Mouse (Mus musculus): ENCODE measurements at regions not wholly inside any gene's neighbourhood (a gene's known extent, or its start where the extent isn't known, plus 50 kb on each side); places are given as distances from the start of the nearest gene placed in this dataset.

- H3K4me2 ChIP-seq = no peak overlapping the region
- H3K36me3 ChIP-seq = no peaks in the 10 kb centered on the region
- no peaks in the 10 kb centered on the region for H3K9me3 ChIP-seq
- 61% methylated on average over 7 of the region's 7 CpGs for WGBS
- H3K27me3 ChIP-seq = no peaks in the 10 kb centered on the region
- H3K4me1 ChIP-seq (replicated peaks) = no peaks in the 10 kb centered on the region
- H3K27ac ChIP-seq (replicated peaks) = no peak overlapping the region
- H3K9ac ChIP-seq = no peak overlapping the region
- no peak overlapping the region for H3K4me3 ChIP-seq
- no peak for ATAC-seq (ENCODE audit: low FRiP score, low read depth)
Measured at GRCm38 (mm10) chr3:129386522-129386921, 54.0 kb upstream of the Enpep start.

GRCm38 (mm10) chr3:129390506-129390905 lies 58.0 kb upstream of the Enpep start:
- no peak overlapping the region for H3K27ac ChIP-seq (replicated peaks)
- H3K27me3 ChIP-seq = no peaks in the 10 kb centered on the region
- ATAC-seq (ENCODE audit: low FRiP score, low read depth) = no peak
- no peak overlapping the region for H3K9ac ChIP-seq
- H3K4me3 ChIP-seq = no peak overlapping the region
- H3K4me1 ChIP-seq (replicated peaks) = no peaks in the 10 kb centered on the region
- 0 out of 2 replicates have a peak, but pooled peaks cover 2% of the 10 kb centered on the region for H3K9me3 ChIP-seq
- H3K36me3 ChIP-seq = no peaks in the 10 kb centered on the region
- H3K4me2 ChIP-seq = no peak overlapping the region
- 88% methylated on average over 11 of the region's 11 CpGs for WGBS

- H3K27me3 ChIP-seq = no peaks in the 10 kb centered on the region
- 0 out of 2 replicates have a peak, but pooled peaks cover 2% of the 10 kb centered on the region for H3K9me3 ChIP-seq
- H3K9ac ChIP-seq = no peak overlapping the region
- 60% methylated on average over 14 of the region's 14 CpGs for whole genome bisulfite sequencing
- H3K36me3 ChIP-seq = no peaks in the 10 kb centered on the region
- ATAC-seq (ENCODE audit: low FRiP score, low read depth) = 0 out of 2 replicates have a peak, but pooled peaks have one; percentile 27
- H3K4me2 ChIP-seq = no peak overlapping the region
- no peaks in the 10 kb centered on the region for H3K4me1 ChIP-seq (replicated peaks)
- no peak overlapping the region for H3K4me3 ChIP-seq
- no peak overlapping the region for H3K27ac ChIP-seq (replicated peaks)
Measured at GRCm38 (mm10) chr3:129391888-129392813, 59.6 kb upstream of the Enpep start.

GRCm38 (mm10) chr3:129392814-129393804 lies 60.6 kb upstream of the Enpep start:
- no peaks in the 10 kb centered on the region for H3K27me3 ChIP-seq
- no peak overlapping the region for H3K27ac ChIP-seq (replicated peaks)
- ATAC-seq (ENCODE audit: low FRiP score, low read depth) = no peak
- no peaks in the 10 kb centered on the region for H3K36me3 ChIP-seq
- H3K4me2 ChIP-seq = no peak overlapping the region
- H3K4me1 ChIP-seq (replicated peaks) = no peaks in the 10 kb centered on the region
- WGBS = 78% methylated on average over 22 of the region's 23 CpGs
- H3K4me3 ChIP-seq = no peak overlapping the region
- H3K9ac ChIP-seq = no peak overlapping the region
- 0 out of 2 replicates have a peak, but pooled peaks cover 2% of the 10 kb centered on the region for H3K9me3 ChIP-seq

GRCm38 (mm10) chr3:129397481-129397880 lies 65.0 kb upstream of the Enpep start:
- Histone ChIP-seq H3K36me3 (no peaks in the 10 kb centered on the region), H3K9me3 (0 out of 2 replicates have a peak, but pooled peaks cover 2% of the 10 kb centered on the region), H3K27me3 (no peaks in the 10 kb centered on the region), H3K4me1 (replicated peaks) (no peaks in the 10 kb centered on the region), H3K4me2 (no peak overlapping the region), H3K4me3 (no peak overlapping the region), H3K9ac (no peak overlapping the region), H3K27ac (replicated peaks) (no peak overlapping the region)
- no peak for ATAC-seq (ENCODE audit: low FRiP score, low read depth)
- WGBS = 71% methylated on average over 4 of the region's 4 CpGs

- H3K27ac ChIP-seq (replicated peaks) = no peak overlapping the region
- H3K27me3 ChIP-seq = no peaks in the 10 kb centered on the region
- no peaks in the 10 kb centered on the region for H3K36me3 ChIP-seq
- H3K9me3 ChIP-seq = no peaks in the 10 kb centered on the region
- H3K4me2 ChIP-seq = no peak overlapping the region
- no peak overlapping the region for H3K9ac ChIP-seq
- WGBS = 70% methylated on average over 12 of the region's 12 CpGs
- H3K4me1 ChIP-seq (replicated peaks) = no peaks in the 10 kb centered on the region
- no peak overlapping the region for H3K4me3 ChIP-seq
- no peak for ATAC-seq (ENCODE audit: low FRiP score, low read depth)
Measured at GRCm38 (mm10) chr3:129400092-129400924, 67.8 kb upstream of the Enpep start.

GRCm38 (mm10) chr3:129411389-129412054 lies 79.0 kb upstream of the Enpep start:
- 93% methylated on average over 13 of the region's 13 CpGs for WGBS

GRCm38 (mm10) chr3:129412126-129412960 lies 79.8 kb upstream of the Enpep start:
- Histone ChIP-seq H3K9me3 (no peaks in the 10 kb centered on the region), H3K36me3 (no peaks in the 10 kb centered on the region), H3K4me2 (no peak overlapping the region), H3K4me3 (no peak overlapping the region), H3K27me3 (no peaks in the 10 kb centered on the region), H3K9ac (no peak overlapping the region), H3K4me1 (replicated peaks) (no peaks in the 10 kb centered on the region), H3K27ac (replicated peaks) (no peak overlapping the region)
- no peak for ATAC-seq (ENCODE audit: low FRiP score, low read depth)
- WGBS = 77% methylated on average over 11 of the region's 11 CpGs

More at GRCm38 (mm10) chr3:129411389-129412054, 79.0 kb upstream of the Enpep start:
- H3K4me3 ChIP-seq = no peak overlapping the region
- H3K4me2 ChIP-seq = no peak overlapping the region
- no peaks in the 10 kb centered on the region for H3K9me3 ChIP-seq
- no peak overlapping the region for H3K9ac ChIP-seq
- no peaks in the 10 kb centered on the region for H3K27me3 ChIP-seq
- ATAC-seq (ENCODE audit: low FRiP score, low read depth) = no peak
- no peaks in the 10 kb centered on the region for H3K36me3 ChIP-seq
- H3K4me1 ChIP-seq (replicated peaks) = no peaks in the 10 kb centered on the region
- no peak overlapping the region for H3K27ac ChIP-seq (replicated peaks)

GRCm38 (mm10) chr3:129412961-129413246 lies 80.4 kb upstream of the Enpep start:
- H3K4me2 ChIP-seq = no peak overlapping the region
- H3K9ac ChIP-seq = no peak overlapping the region
- H3K4me1 ChIP-seq (replicated peaks) = no peaks in the 10 kb centered on the region
- no peaks in the 10 kb centered on the region for H3K27me3 ChIP-seq
- no peaks in the 10 kb centered on the region for H3K36me3 ChIP-seq
- WGBS = 90% methylated on average over 8 of the region's 8 CpGs
- no peak overlapping the region for H3K4me3 ChIP-seq
- no peak for ATAC-seq (ENCODE audit: low FRiP score, low read depth)
- no peak overlapping the region for H3K27ac ChIP-seq (replicated peaks)
- H3K9me3 ChIP-seq = no peaks in the 10 kb centered on the region

- Histone ChIP-seq H3K27ac (replicated peaks) (no peak overlapping the region), H3K9ac (no peak overlapping the region), H3K4me1 (replicated peaks) (no peaks in the 10 kb centered on the region), H3K27me3 (no peaks in the 10 kb centered on the region), H3K4me2 (no peak overlapping the region), H3K9me3 (no peaks in the 10 kb centered on the region), H3K4me3 (no peak overlapping the region), H3K36me3 (no peaks in the 10 kb centered on the region)
- no peak for ATAC-seq (ENCODE audit: low FRiP score, low read depth)
- 82% methylated on average over 5 of the region's 5 CpGs for WGBS
Measured at GRCm38 (mm10) chr3:129415656-129416055, 83.1 kb upstream of the Enpep start.
